Mouse (Mus musculus): ENCODE measurements around the gene Mki67.

DNA sequence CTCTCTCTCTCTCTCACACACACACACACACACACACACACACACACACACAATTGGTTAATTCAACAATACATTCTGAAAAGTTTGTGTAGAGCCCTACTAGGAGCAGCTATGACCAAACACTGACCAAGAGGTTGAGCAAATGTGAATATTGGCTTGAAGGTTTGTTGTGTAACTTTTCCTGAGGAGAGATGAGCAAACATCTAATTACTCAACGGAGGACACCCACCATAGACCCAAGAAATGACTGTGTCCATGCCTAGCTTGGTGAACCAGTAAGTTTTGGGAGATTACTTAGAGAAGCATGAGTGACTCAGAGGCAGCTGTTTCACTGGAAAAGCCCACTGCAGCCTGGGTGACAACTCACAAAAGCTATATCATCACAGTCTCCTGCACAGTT, 71.7 kb downstream of the Mki67 start:
- TF ChIP-seq EP300 (IDR thresholded peaks at IDR 0.05; ENCODE audit: low read depth) (no peak), CTCF (IDR thresholded peaks at IDR 0.05; ENCODE audit: low read depth) (no peak)

Measured in liver, embryonic 14.5 days (tissue).